22 mouse cellular contexts compared by ENCODE assay signal in genomic region chr1:178552898-178553284, GRCm38 (mm10). TPM values are rescaled to one million over a fixed set of nuclear protein-coding genes. Genes with fewer than 3 reads are reported as not detected.
DNase-seq lines count a peak whose midpoint lies in the region; ATAC-seq lines count a peak whose summit lies in the region.
"Had no signal": no experiment of that assay in that cellular context is flagged by ENCODE, and none has a peak within 500 bp of the region (broad histone marks: within the 10 kb centered on the region; RNA-seq: fewer than 3 reads in every experiment).

No protein-coding gene starts in this region.

- H3K4me2 ChIP-seq in heart, embryonic 12.5 days = peak overlapping the region; percentile 35
- peak overlapping the region; percentile 45 for H3K4me2 ChIP-seq in heart, embryonic 13.5 days
- H3K4me2 ChIP-seq in heart, embryonic 16.5 days (ENCODE audit: low read depth, low read length) = peak overlapping the region; percentile 36
- peak overlapping the region; percentile 7; the same call in 1 of the 2 replicates for H3K4me2 ChIP-seq in limb, embryonic 13.5 days (replicated peaks)
- H3K4me2 ChIP-seq: forebrain, embryonic 15.5 days; hindbrain, embryonic 12.5 days; liver, embryonic 13.5 days; lung, embryonic 15.5 days; midbrain, embryonic 15.5 days; neural tube, embryonic 13.5 days had no signal

- peaks cover 8% of the 10 kb centered on the region; the same call in 1 of the 2 replicates for H3K36me3 ChIP-seq in heart, embryonic 12.5 days
- peaks cover 18% of the 10 kb centered on the region for H3K36me3 ChIP-seq in heart, embryonic 13.5 days
- no peaks in the 10 kb centered on the region for H3K36me3 ChIP-seq in heart, embryonic 16.5 days (ENCODE audit: control insufficient read depth, insufficient read depth)
- peaks cover 7% of the 10 kb centered on the region; the same call in 1 of the 2 replicates for H3K36me3 ChIP-seq in limb, embryonic 13.5 days
- H3K36me3 ChIP-seq: forebrain, embryonic 15.5 days; hindbrain, embryonic 12.5 days; liver, embryonic 13.5 days; lung, embryonic 15.5 days; midbrain, embryonic 15.5 days; neural tube, embryonic 13.5 days had no signal

- WGBS in heart, embryonic 12.5 days = 36% methylated on average over 10 of the region's 10 CpGs
- WGBS in heart, embryonic 13.5 days = 32% methylated on average over 10 of the region's 10 CpGs
- 28% methylated on average over 10 of the region's 10 CpGs for WGBS in heart, embryonic 16.5 days
- WGBS in limb, embryonic 13.5 days = 38% methylated on average over 10 of the region's 10 CpGs

- no peak for DNase-seq in heart, postnatal 36 days
- DNase-seq in layer of hippocampus, postnatal 36 days = no peak
- DNase-seq in testis, postnatal 10 days (ENCODE audit: low spot score) = no peak
- DNase-seq: adrenal gland, adult 8-10 months; cerebellum, adult 11-12 months; kidney, adult 18-20 months; kidney, postnatal 4 days; liver, embryonic 13.5 days; lung, postnatal 4 days; thymus, postnatal 36 days had no signal

- H3K27me3 ChIP-seq in heart, embryonic 12.5 days (replicated peaks) = no peaks in the 10 kb centered on the region
- H3K27me3 ChIP-seq in heart, embryonic 13.5 days (replicated peaks) = no peaks in the 10 kb centered on the region
- no peaks in the 10 kb centered on the region for H3K27me3 ChIP-seq in heart, embryonic 16.5 days (ENCODE audit: control insufficient read depth, insufficient read depth, low read length)
- no peaks in the 10 kb centered on the region; the same call in 1 of the 2 replicates for H3K27me3 ChIP-seq in limb, embryonic 13.5 days
- H3K27me3 ChIP-seq: forebrain, embryonic 15.5 days; lung, embryonic 15.5 days; midbrain, embryonic 15.5 days; neural tube, embryonic 13.5 days had no signal

- H3K9ac ChIP-seq in heart, embryonic 12.5 days = peak overlapping the region; percentile 15; the same call in 1 of the 2 replicates
- peak overlapping the region; percentile 66 for H3K9ac ChIP-seq in heart, embryonic 13.5 days
- H3K9ac ChIP-seq in heart, embryonic 16.5 days (ENCODE audit: low read length) = peak overlapping the region; percentile 51
- H3K9ac ChIP-seq in limb, embryonic 13.5 days = no peak overlapping the region
- H3K9ac ChIP-seq: forebrain, embryonic 15.5 days; hindbrain, embryonic 12.5 days; liver, embryonic 13.5 days; lung, embryonic 15.5 days; midbrain, embryonic 15.5 days; neural tube, embryonic 13.5 days had no signal

- no peaks in the 10 kb centered on the region for H3K9me3 ChIP-seq in heart, embryonic 12.5 days (replicated peaks)
- no peaks in the 10 kb centered on the region for H3K9me3 ChIP-seq in heart, embryonic 13.5 days
- no peaks in the 10 kb centered on the region for H3K9me3 ChIP-seq in heart, embryonic 16.5 days (replicated peaks; ENCODE audit: control insufficient read depth, low read length)
- no peaks in the 10 kb centered on the region for H3K9me3 ChIP-seq in limb, embryonic 13.5 days
- H3K9me3 ChIP-seq: forebrain, embryonic 15.5 days; hindbrain, embryonic 12.5 days; liver, embryonic 13.5 days; lung, embryonic 15.5 days; midbrain, embryonic 15.5 days; neural tube, embryonic 13.5 days had no signal

- H3K27ac ChIP-seq in heart, embryonic 12.5 days (ENCODE audit: poor library complexity, severe bottlenecking) = peak overlapping the region; percentile 86
- H3K27ac ChIP-seq in heart, embryonic 13.5 days (replicated peaks) = peak overlapping the region; percentile 86
- H3K27ac ChIP-seq in heart, embryonic 16.5 days (ENCODE audit: low read length) = peak overlapping the region; percentile 89
- no peak overlapping the region for H3K27ac ChIP-seq in limb, embryonic 13.5 days
- H3K27ac ChIP-seq: forebrain, embryonic 15.5 days; hindbrain, embryonic 12.5 days; liver, embryonic 13.5 days; lung, embryonic 15.5 days; midbrain, embryonic 15.5 days; neural tube, embryonic 13.5 days had no signal

- H3K4me1 ChIP-seq in heart, embryonic 12.5 days (replicated peaks) = peaks cover 48% of the 10 kb centered on the region
- H3K4me1 ChIP-seq in heart, embryonic 13.5 days = peaks cover 61% of the 10 kb centered on the region
- H3K4me1 ChIP-seq in heart, embryonic 16.5 days (ENCODE audit: control insufficient read depth, insufficient read depth, low read length) = peaks cover 38% of the 10 kb centered on the region
- H3K4me1 ChIP-seq in limb, embryonic 13.5 days = peaks cover 48% of the 10 kb centered on the region
- H3K4me1 ChIP-seq: forebrain, embryonic 15.5 days; liver, embryonic 13.5 days; lung, embryonic 15.5 days had no signal

- H3K4me3 ChIP-seq in heart, embryonic 12.5 days = no peak overlapping the region
- H3K4me3 ChIP-seq in heart, embryonic 13.5 days = no peak overlapping the region
- no peak overlapping the region for H3K4me3 ChIP-seq in heart, embryonic 16.5 days (ENCODE audit: low read length)
- no peak overlapping the region for H3K4me3 ChIP-seq in limb, embryonic 13.5 days
- H3K4me3 ChIP-seq: forebrain, embryonic 15.5 days; hindbrain, embryonic 12.5 days; liver, embryonic 13.5 days; lung, embryonic 15.5 days; midbrain, embryonic 15.5 days; myocyte; neural tube, embryonic 13.5 days had no signal

- intact Hi-C loops in heart, postnatal 36 days (cut with DNase I) = no loop called here

- ATAC-seq in heart, embryonic 12.5 days (ENCODE audit: insufficient number of reproducible peaks, low FRiP score) = peak; percentile 34; the same call in 1 of the 2 replicates
- ATAC-seq in heart, embryonic 13.5 days (ENCODE audit: extremely low read depth, insufficient number of reproducible peaks, low FRiP score, low TSS enrichment) = no peak
- ATAC-seq in heart, embryonic 16.5 days (replicated peaks; ENCODE audit: extremely low read depth, insufficient read depth, low FRiP score) = peak; percentile 55
- ATAC-seq in limb, embryonic 13.5 days (ENCODE audit: low FRiP score, low read depth) = no peak
- ATAC-seq: activated CD4-positive, CD25-positive, alpha-beta regulatory T cell, adult 4 months; forebrain, embryonic 15.5 days; inflammation-experienced regulatory T-cells, adult 6 months had no signal

RNA-seq across cellular contexts. Expression of gene Kif26b, which starts 24.0 kb away (rescaled TPM):
- polyA plus RNA-seq in heart, embryonic 12.5 days (2016; fragmentation: Nextera tagmentation; extraction: Ambion mirVana) = 25.1 and 28.1 TPM in 2 replicates
- total RNA-seq in heart, postnatal 36 days (2021) = 1 to 10 TPM; 3.9 to 4.2 TPM
- 8.8 and 9.7 TPM in 2 replicates for polyA plus RNA-seq in heart, embryonic 13.5 days (2015; fragmentation: Nextera tagmentation; extraction: Ambion mirVana)
- polyA plus RNA-seq in heart, embryonic 16.5 days (2015; fragmentation: Nextera tagmentation; extraction: Ambion mirVana) = 5.1 and 6.5 TPM in 2 replicates
- 12.0 and 13.3 TPM in 2 replicates for polyA plus RNA-seq in limb, embryonic 13.5 days (2015; fragmentation: Nextera tagmentation; extraction: Ambion mirVana)
- 10 to 100 TPM; 22.6 to 27.1 TPM for total RNA-seq in layer of hippocampus, postnatal 36 days (2021)
- polyA plus RNA-seq: activated CD4-positive, CD25-positive, alpha-beta regulatory T cell, adult 4 months; inflammation-experienced regulatory T-cells, adult 6 months had no signal

Comparison
In these comparisons a context has a peak if more than half of its experiments do, and no peak if none do; other contexts are left out.
1. ATAC-seq: peak in heart, embryonic 12.5 days (single experiment) and heart, embryonic 16.5 days (single experiment); none in heart, embryonic 13.5 days (single experiment) and limb, embryonic 13.5 days (single experiment).
2. Peak in every context shown above with its lines, with median percentiles within 50 percentile points of each other: H3K4me2 ChIP-seq.